Mouse (Mus musculus) kidney, embryonic 16.5 days (tissue): Measurements from ENCODE around the gene Nek7. TPM values are rescaled to one million over a fixed set of nuclear protein-coding genes. Genes with fewer than 3 reads are reported as not detected.

Experiments
- ATAC-seq: fragments of 200-750 bp; cut with Nextera tagmentation; 2 replicates; pipeline ENCODE4 v1.8.0; 2017; ENCODE audit warnings: moderate TSS enrichment; ENCODE audit not compliant: low FRiP score, low TSS enrichment
- H3K27ac ChIP-seq: fragments of 300-500 bp; sonication (generic); 2 replicates; pipeline ENCODE4 v1.5.1; 2014; ENCODE audit warnings: low read length
- H3K27me3 ChIP-seq: fragments of 300-500 bp; sonication (generic); 2 replicates; pipeline ENCODE4 v1.6.1; 2014; ENCODE audit warnings: low read length, control low read depth, mixed read lengths; ENCODE audit not compliant: insufficient read depth
- H3K36me3 ChIP-seq: fragments of 300-500 bp; sonication (generic); 2 replicates; pipeline ENCODE4 v1.6.1; 2014; ENCODE audit warnings: low read length, control low read depth, mixed read lengths; ENCODE audit not compliant: insufficient read depth
- H3K4me1 ChIP-seq: fragments of 300-500 bp; sonication (generic); 2 replicates; pipeline ENCODE4 v1.6.1; 2014; ENCODE audit warnings: low read length, control low read depth, mixed read lengths; ENCODE audit not compliant: insufficient read depth
- H3K4me2 ChIP-seq: fragments of 300-500 bp; sonication (generic); replicated peaks from 2 replicates; pipeline ENCODE4 v1.6.1; 2014; ENCODE audit warnings: low read depth, low read length
- H3K4me3 ChIP-seq: fragments of 300-500 bp; sonication (generic); 2 replicates; pipeline ENCODE4 v1.5.1; 2014; ENCODE audit warnings: mild to moderate bottlenecking, low read length
- H3K9ac ChIP-seq: fragments of 300-500 bp; sonication (generic); replicated peaks from 2 replicates; pipeline ENCODE4 v1.6.1; 2014; ENCODE audit warnings: low read length
- H3K9me3 ChIP-seq: fragments of 300-500 bp; sonication (generic); 2 replicates; pipeline ENCODE4 v1.6.1; 2016; ENCODE audit warnings: low read length, control low read depth
- WGBS: fragments of 180-500 bp; shearing (Covaris S2); extraction: QIAGEN DNeasy Blood & Tissue Kit; methylation state at CpG from one replicate; pipeline ENCODE4 v1.1.7; 2014; 5-methylcytosine and 5-hydroxymethylcytosine counted together
- polyA plus RNA-seq: library from polyadenylated mRNA; unstranded; fragments of >200 nt; fragmentation: Nextera tagmentation; extraction: Ambion mirVana; gene quantifications from 2 replicates; pipeline ENCODE4 v1.2.1, GENCODE M21; 2015

Gene Nek7
- 42.6 and 43.7 TPM in 2 replicates for polyA plus RNA-seq

GRCm38 (mm10) chr1:138619996-138620461, at the start of gene Nek7:
Nek7 (minus strand) TSS chr1:138620141.
- Histone ChIP-seq H3K27ac (peak within 1 kb of the TSS; percentile 99), H3K9ac (peak within 1 kb of the TSS; percentile 95), H3K27me3 (no peaks in the 10 kb centered on the region), H3K4me3 (peak within 1 kb of the TSS; percentile 83), H3K9me3 (no peaks in the 10 kb centered on the region), H3K4me1 (peaks cover 21% of the 10 kb centered on the region), H3K4me2 (peak within 1 kb of the TSS; percentile 78), H3K36me3 (no peaks in the 10 kb centered on the region)
- ATAC-seq, result peak; percentile 7; the same call in 1 of the 2 replicates
- 1% methylated on average over 11 of the region's 11 CpGs for WGBS

- Histone ChIP-seq H3K4me3 (no peak overlapping the region), H3K4me2 (no peak overlapping the region), H3K9me3 (peaks cover 4% of the 10 kb centered on the region; the same call in 1 of the 2 replicates), H3K9ac (no peak overlapping the region), H3K36me3 (no peaks in the 10 kb centered on the region), H3K27ac (no peak overlapping the region), H3K27me3 (no peaks in the 10 kb centered on the region), H3K4me1 (no peaks in the 10 kb centered on the region)
- no peak for ATAC-seq
- 93% methylated on average over 2 of the region's 2 CpGs for WGBS
Measured at GRCm38 (mm10) chr1:138662342-138662741, 42.4 kb upstream of the Nek7 start.

GRCm38 (mm10) chr1:138654212-138654611, 34.3 kb upstream of the Nek7 start:
- H3K36me3 ChIP-seq, result no peaks in the 10 kb centered on the region
- H3K27ac ChIP-seq, result no peak overlapping the region
- no peak overlapping the region for H3K4me3 ChIP-seq
- H3K4me2 ChIP-seq, result no peak overlapping the region
- H3K9me3 ChIP-seq, result no peaks in the 10 kb centered on the region
- no peaks in the 10 kb centered on the region for H3K27me3 ChIP-seq
- H3K4me1 ChIP-seq, result no peaks in the 10 kb centered on the region
- no peak overlapping the region for H3K9ac ChIP-seq
- ATAC-seq, result no peak

GRCm38 (mm10) chr1:138644991-138645390, 25.1 kb upstream of the Nek7 start:
- ATAC-seq, result no peak
- H3K4me1 ChIP-seq, result no peaks in the 10 kb centered on the region
- H3K27me3 ChIP-seq, result no peaks in the 10 kb centered on the region
- no peak overlapping the region for H3K27ac ChIP-seq
- H3K4me2 ChIP-seq, result no peak overlapping the region
- WGBS, result 75% methylated on average over 3 of the region's 3 CpGs
- H3K4me3 ChIP-seq, result no peak overlapping the region
- no peaks in the 10 kb centered on the region for H3K36me3 ChIP-seq
- H3K9ac ChIP-seq, result no peak overlapping the region
- no peaks in the 10 kb centered on the region for H3K9me3 ChIP-seq

- H3K4me1 ChIP-seq, result no peaks in the 10 kb centered on the region
- 86% methylated on average over 3 of the region's 3 CpGs for WGBS
- ATAC-seq, result no peak
- H3K27ac ChIP-seq, result no peak overlapping the region
- no peaks in the 10 kb centered on the region for H3K36me3 ChIP-seq
- no peaks in the 10 kb centered on the region for H3K9me3 ChIP-seq
- no peak overlapping the region for H3K4me2 ChIP-seq
- no peaks in the 10 kb centered on the region for H3K27me3 ChIP-seq
- no peak overlapping the region for H3K4me3 ChIP-seq
- H3K9ac ChIP-seq, result no peak overlapping the region
Measured at GRCm38 (mm10) chr1:138643306-138643830, 23.4 kb upstream of the Nek7 start.

- no peak overlapping the region for H3K4me2 ChIP-seq
- no peaks in the 10 kb centered on the region for H3K36me3 ChIP-seq
- H3K9me3 ChIP-seq, result no peaks in the 10 kb centered on the region
- no peak overlapping the region for H3K4me3 ChIP-seq
- no peaks in the 10 kb centered on the region for H3K4me1 ChIP-seq
- no peaks in the 10 kb centered on the region for H3K27me3 ChIP-seq
- ATAC-seq, result no peak
- H3K27ac ChIP-seq, result no peak overlapping the region
- no peak overlapping the region for H3K9ac ChIP-seq
- WGBS, result 54% methylated on average over 4 of the region's 4 CpGs
Measured at GRCm38 (mm10) chr1:138640934-138641461, 21.1 kb upstream of the Nek7 start.

- ATAC-seq, result no peak
- no peaks in the 10 kb centered on the region for H3K36me3 ChIP-seq
- H3K9ac ChIP-seq, result no peak overlapping the region
- no peaks in the 10 kb centered on the region for H3K9me3 ChIP-seq
- no peak overlapping the region for H3K4me3 ChIP-seq
- no peaks in the 10 kb centered on the region for H3K27me3 ChIP-seq
- no peak overlapping the region for H3K4me2 ChIP-seq
- no peak overlapping the region for H3K27ac ChIP-seq
- no peaks in the 10 kb centered on the region for H3K4me1 ChIP-seq
Measured at GRCm38 (mm10) chr1:138637850-138638249, 17.9 kb upstream of the Nek7 start.

- no peak overlapping the region for H3K27ac ChIP-seq
- no peaks in the 10 kb centered on the region for H3K4me1 ChIP-seq
- H3K9me3 ChIP-seq, result no peaks in the 10 kb centered on the region
- no peak overlapping the region for H3K9ac ChIP-seq
- no peak for ATAC-seq
- H3K36me3 ChIP-seq, result no peaks in the 10 kb centered on the region
- H3K4me2 ChIP-seq, result no peak overlapping the region
- no peak overlapping the region for H3K4me3 ChIP-seq
- H3K27me3 ChIP-seq, result no peaks in the 10 kb centered on the region
- WGBS, result 65% methylated on average over 1 of the region's 1 CpGs
Measured at GRCm38 (mm10) chr1:138634561-138634960, 14.6 kb upstream of the Nek7 start.

GRCm38 (mm10) chr1:138628919-138629318, 9.0 kb upstream of the Nek7 start:
- no peak for ATAC-seq
- Histone ChIP-seq H3K27me3 (no peaks in the 10 kb centered on the region), H3K4me2 (no peak overlapping the region), H3K4me3 (no peak overlapping the region), H3K9ac (no peak overlapping the region), H3K36me3 (no peaks in the 10 kb centered on the region), H3K27ac (no peak overlapping the region), H3K9me3 (no peaks in the 10 kb centered on the region), H3K4me1 (no peaks in the 10 kb centered on the region)
- 78% methylated on average over 4 of the region's 4 CpGs for WGBS

GRCm38 (mm10) chr1:138628486-138628885, 8.5 kb upstream of the Nek7 start:
- H3K4me3 ChIP-seq, result no peak overlapping the region
- H3K9me3 ChIP-seq, result no peaks in the 10 kb centered on the region
- no peaks in the 10 kb centered on the region for H3K27me3 ChIP-seq
- no peaks in the 10 kb centered on the region for H3K4me1 ChIP-seq
- WGBS, result 79% methylated on average over 3 of the region's 3 CpGs
- H3K4me2 ChIP-seq, result no peak overlapping the region
- ATAC-seq, result no peak
- H3K9ac ChIP-seq, result no peak overlapping the region
- no peaks in the 10 kb centered on the region for H3K36me3 ChIP-seq
- H3K27ac ChIP-seq, result no peak overlapping the region
